Mouse (Mus musculus) megakaryocyte progenitor cell, adult 5-6 weeks (primary cell): ENCODE data around the gene Marc1. TPM values are rescaled to one million over a fixed set of nuclear protein-coding genes. Genes with fewer than 3 reads are reported as not detected.

ENCODE experiments used
- ATAC-seq: replicated peaks from 2 replicates; pipeline ENCODE4 v1.8.0; 2016; ENCODE audit warnings: mild to moderate bottlenecking, moderate TSS enrichment, inconsistent platforms; ENCODE audit not compliant: poor library complexity
- total RNA-seq, 2 experiments: library from RNA; stranded (forward) in 1 of 2; stranded (reverse) in 1 of 2; fragments of 157-497, 149-512 nt in 1 of 2; fragments of 200-1000 nt in 1 of 2; gene quantifications; 2 replicates each; pipeline versions ENCODE4 v1.2.3 to v1.2.4; 2015 to 2017

The Marc1 gene
- total RNA-seq, 2 experiments from 2014 or later = 0.33 to 0.67 TPM

- ATAC-seq = peak; percentile 96
Measured at GRCm38 (mm10) chr1:184824439-184824851, 13.3 kb upstream of the Marc1 start.

DNA sequence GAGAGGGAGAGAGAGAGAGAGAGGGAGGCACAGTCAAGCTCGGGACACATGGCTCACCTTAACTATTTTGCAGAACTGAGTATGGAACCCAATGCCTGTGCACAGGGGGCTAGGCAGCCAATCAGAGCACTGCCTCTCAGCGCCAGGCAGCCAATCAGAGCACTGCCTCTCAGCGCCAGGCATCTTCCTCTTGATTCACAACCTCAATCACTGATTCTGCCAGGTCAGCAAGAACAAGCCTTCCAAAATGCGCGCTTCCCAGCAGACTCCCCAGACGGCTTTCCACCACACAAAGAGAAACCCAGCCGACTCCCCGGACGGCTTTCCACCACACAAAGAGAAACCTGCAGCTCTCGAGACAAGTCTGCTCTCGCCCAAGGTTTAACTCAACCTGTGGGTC lies 11.6 kb upstream of the Marc1 start:
- ATAC-seq = no peak

DNA sequence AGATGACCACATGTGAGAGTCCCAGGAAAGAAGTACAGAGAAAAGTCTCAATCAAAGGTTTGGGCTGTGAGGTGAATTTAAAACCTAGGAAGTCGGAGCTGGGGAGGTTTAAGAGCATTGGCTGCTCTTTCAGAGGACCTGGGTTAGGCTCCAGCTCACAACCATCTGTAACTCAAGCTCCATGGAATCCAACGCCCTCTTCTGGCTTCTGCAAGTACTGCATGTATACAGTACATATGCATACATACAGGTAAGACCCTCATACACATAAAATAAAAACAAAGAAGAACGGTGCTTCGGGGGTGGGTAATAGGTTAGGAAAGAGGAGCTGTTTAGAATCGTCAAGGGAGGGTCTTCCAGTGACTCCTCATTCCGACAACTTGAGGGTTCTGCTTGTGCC lies 6.7 kb upstream of the Marc1 start:
- peak; percentile 50; the same call in 1 of the 2 replicates for ATAC-seq

DNA sequence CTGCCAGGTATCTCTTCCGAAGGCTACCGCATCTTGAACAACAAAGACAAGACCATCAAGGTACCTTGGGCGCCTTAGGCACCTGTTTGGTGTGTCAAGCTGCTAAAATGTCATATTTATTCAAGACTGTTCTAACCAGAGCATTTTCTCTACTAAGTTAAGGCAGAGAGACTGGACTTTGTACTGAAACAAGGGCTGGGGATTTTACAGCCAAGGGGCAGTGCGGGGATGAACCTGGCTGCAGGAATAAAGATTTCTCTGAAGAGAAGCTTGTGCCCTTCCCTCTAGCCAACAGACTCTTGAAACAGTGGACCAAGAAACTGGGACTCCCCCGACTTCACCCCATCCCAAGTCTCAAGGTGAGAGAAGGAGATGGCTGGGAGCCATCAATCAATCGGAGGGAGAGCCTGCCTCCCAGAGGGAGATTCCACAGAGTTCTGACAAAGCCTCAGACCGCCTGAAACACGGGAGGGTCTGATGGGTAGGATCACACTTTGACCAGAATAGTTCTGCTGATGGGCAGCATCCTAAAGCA lies 670 bp upstream of the Marc1 start:
- ATAC-seq = no peak

- no peak for ATAC-seq
Measured at GRCm38 (mm10) chr1:184809578-184810001, 1.5 kb downstream of the Marc1 start.

GRCm38 (mm10) chr1:184808418-184809012 lies 2.6 kb downstream of the Marc1 start:
- ATAC-seq = peak; percentile 65

- ATAC-seq = peak; percentile 75
Measured at GRCm38 (mm10) chr1:184807627-184808417, 3.3 kb downstream of the Marc1 start.

DNA sequence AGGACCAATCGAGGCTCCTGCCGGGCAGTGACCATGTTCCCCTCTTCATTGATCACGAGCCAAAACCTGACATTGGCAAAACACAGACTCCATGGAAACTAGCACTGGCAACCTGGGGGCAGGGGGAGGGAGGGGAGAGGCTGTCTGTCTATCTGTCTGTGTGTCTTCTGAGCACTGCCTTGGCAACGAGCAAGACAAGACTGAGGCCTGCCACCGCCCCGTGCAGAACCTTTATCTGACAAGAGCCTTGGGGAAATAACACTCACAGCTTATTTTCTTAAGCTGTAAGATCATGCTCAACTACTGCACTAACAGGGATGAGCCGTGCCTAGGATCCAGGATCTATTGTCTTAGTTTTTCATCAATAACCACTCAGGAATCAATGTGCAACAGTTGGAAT lies 4.0 kb downstream of the Marc1 start:
- no peak for ATAC-seq

- ATAC-seq = peak; percentile 47
Measured at GRCm38 (mm10) chr1:184805749-184806148, 5.4 kb downstream of the Marc1 start.

- peak; percentile 93 for ATAC-seq
Measured at GRCm38 (mm10) chr1:184793163-184793876, 17.8 kb downstream of the Marc1 start.

- peak; percentile 66 for ATAC-seq
Measured at GRCm38 (mm10) chr1:184791109-184791508, 20.0 kb downstream of the Marc1 start.

DNA sequence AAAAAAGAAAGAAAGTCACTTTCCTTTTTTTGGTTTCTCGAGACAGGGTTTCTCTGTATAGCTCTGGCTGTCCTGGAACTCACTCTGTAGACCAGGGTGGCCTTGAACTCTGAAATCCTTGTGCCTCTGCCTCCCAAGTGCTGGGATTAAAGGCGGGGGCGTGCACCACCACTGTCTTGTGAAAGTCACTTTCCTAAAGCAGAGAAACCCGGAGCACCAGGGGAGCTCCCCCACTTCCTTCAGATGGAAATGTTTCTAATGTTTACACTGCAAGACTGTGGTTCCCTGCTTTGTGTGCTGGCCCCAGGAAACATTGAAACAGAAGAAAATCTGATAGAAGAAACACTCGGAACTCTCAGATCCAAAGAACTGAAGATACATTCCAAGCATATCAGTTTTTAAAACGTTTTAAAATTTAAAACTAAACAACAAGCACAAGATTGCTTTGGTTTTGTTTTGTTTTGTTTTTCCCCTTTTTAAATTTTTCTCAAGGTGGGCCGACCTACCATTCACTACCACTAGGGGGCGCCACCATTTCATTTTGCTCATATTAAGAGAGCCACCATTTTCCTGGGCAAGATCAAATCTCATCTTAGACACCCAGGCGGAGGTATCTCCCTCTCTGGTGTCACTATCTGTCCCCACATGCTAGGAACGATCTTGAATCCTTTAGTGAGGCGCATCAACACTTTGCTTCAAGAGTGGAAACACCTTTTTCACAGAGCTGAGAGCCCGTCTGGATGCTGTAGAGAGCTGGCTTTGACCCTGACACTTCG lies 24.5 kb downstream of the Marc1 start:
- ATAC-seq = peak; percentile 64

DNA sequence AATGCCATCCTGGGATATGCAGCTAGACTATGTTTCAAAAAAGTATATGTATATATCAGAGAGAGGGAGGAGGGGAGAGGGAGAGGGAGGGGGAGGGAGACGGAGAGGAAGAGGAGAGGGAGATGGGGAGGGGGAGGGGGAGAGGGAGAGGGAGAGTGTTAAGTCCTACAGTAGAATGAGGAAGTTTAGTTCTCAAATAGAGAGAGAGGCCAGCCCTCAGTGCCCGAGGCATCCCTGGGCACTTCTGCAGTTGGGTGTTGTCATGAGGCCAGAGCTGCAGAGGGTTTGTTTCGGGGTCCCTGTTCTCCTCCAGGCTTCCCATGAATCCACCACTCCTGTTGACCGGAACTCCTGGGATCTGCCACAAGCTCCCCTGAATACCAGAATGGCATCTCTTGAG lies 27.5 kb downstream of the Marc1 start:
- ATAC-seq = peak; percentile 47

DNA sequence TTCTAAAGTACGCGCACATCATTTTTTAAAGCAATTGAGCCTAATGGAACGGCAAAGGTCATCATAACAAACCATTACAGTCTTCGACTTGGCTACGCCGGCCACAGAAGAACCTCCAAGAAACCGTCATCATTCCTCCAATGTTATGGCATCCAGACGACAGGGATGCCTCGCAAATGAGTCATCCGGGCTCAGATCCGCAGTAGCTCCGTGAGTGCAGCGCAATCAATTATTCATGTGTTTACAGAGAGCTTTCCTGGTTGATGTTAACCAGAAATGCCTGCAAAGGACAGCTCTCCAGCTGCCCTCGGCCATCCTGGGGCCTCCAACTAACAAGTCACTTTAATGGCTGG lies 29.0 kb downstream of the Marc1 start:
- no peak for ATAC-seq

- ATAC-seq = peak; percentile 75
Measured at GRCm38 (mm10) chr1:184781286-184782160, 29.6 kb downstream of the Marc1 start.

DNA sequence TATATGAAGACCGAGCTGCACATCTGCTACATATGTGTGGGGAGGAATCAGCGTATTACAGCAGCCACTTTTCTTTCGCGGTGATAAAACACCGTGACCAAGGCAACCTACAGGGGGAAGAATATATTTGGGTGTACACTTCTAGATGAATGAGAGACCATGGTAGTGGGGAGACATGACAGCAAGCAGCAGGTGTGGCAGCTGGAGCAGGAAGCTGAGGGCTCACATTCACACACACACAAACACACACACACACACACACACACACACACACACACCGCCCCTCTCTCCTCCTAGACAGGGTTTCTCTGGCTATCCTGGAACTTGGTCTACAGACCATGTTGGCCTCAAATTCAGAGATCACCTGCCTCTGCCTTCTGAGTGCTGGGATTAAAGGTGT lies 33.0 kb downstream of the Marc1 start:
- ATAC-seq = no peak

DNA sequence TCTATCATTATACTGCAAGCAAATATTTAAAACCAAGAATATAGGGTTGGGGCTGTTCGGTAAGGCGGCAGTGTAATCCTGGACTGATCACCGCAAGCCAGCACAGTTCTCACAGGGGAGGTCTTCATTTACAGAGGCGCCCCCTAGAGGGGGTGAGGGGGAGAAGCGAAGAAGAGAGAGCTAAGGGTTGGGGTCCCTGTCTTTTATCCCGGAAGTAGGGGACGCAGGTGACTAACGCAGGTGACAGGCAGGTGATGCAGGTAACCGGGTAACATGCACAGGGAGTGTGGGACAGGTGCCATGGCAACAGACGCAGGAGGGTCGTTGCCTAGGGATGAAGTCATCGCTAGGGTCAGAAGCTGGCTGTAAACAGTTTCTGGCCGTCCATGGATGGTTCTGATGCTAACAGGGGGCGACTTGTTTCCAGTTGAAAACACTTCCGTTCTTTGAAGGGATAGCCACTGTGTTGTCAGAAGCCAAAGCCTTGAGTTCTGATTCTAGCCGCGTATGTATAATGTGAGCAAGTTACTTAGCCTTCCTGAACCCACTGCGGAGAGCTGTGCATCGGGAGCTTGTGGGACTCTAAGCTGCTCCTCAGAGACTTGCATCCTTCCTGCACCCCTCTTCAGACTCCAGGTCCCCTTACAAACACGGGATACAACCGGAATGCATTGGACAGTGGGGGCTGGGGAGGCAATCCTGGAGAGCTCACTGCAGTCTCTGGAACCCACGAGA lies 33.9 kb downstream of the Marc1 start:
- no peak for ATAC-seq

DNA sequence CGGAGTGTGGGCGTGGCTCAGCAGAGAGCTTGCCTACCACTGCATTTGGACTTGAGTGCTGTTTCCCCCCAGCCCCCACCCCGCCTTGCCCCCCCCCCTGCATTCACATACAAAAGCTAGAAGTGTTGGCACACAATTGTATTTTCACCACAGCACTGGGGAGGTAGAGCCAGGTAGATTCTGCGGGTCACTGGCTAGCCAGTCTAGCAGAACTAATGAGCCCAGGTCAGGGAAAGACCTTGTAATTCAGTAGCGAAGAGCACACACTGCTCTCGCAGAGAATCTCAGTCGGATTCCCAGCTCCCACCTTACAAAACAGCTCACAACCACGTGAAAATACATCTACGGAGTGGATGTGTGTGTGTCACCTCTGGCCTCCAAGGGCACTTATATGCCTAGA lies 35.8 kb downstream of the Marc1 start:
- no peak for ATAC-seq

DNA sequence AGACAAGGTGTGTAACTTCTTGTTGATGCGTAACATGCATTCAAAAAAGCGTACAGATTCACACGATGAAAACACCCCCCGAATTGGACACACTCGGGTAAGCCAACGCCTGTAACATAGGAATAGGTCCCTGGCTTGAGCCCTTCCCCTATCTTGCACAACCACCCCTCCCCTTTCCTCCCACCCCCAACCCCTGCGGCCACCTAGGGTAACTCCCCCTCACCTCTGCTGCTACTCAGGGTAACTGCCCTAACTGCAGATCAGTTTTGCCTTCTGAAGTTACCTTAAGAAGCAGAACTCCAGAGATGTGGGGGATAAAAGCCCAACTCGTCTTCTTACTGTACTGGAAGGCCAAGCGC lies 39.2 kb downstream of the Marc1 start:
- ATAC-seq = peak; percentile 12; the same call in 1 of the 2 replicates
